Mouse (Mus musculus): ENCODE measurements around the gene Gm8947. TPM values are rescaled to one million over a fixed set of nuclear protein-coding genes. Genes with fewer than 3 reads are reported as not detected.
"Not testable (repeated sequence)": the region's sequence is repeated elsewhere in the genome, so short reads cannot be mapped to it uniquely, and the experiment has no call there.

The Gm8947 gene
- polyA plus RNA-seq, 1 experiment from 2014 or later, result not detected

- DNase-seq (ENCODE audit: low spot score), result no peak
Measured at GRCm38 (mm10) chr1:151180167-151180566, 12.0 kb upstream of the Gm8947 start.

DNA sequence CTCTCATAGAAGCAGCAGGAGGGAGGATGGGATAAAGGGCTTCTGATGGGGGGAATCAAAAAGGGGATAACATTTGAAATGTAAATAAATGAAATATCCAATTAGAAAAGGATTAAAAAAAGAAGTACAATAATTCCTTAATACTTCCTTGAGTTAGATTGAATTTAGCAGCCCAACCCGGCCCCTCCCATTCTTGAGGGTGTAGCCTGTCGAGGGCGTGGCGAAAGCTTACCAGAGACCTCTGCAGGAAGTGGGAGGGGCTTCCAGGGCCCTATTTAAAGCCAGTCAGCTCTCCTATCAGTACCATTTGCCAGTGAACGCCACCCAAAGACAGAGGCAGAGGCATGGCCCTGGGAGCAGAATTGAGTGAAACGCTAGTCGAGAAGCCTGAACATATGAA is 9.9 kb upstream of the Gm8947 start, which contains the start of gene Gm47985:
TSS of gene Gm47985 (plus strand) at position 272 of the 400 bp plus-strand sequence.
- not testable (repeated sequence) for DNase-seq (ENCODE audit: low spot score)

GRCm38 (mm10) chr1:151186186-151186585 is 6.0 kb upstream of the Gm8947 start:
- DNase-seq (ENCODE audit: low spot score), result not testable (repeated sequence)

DNA sequence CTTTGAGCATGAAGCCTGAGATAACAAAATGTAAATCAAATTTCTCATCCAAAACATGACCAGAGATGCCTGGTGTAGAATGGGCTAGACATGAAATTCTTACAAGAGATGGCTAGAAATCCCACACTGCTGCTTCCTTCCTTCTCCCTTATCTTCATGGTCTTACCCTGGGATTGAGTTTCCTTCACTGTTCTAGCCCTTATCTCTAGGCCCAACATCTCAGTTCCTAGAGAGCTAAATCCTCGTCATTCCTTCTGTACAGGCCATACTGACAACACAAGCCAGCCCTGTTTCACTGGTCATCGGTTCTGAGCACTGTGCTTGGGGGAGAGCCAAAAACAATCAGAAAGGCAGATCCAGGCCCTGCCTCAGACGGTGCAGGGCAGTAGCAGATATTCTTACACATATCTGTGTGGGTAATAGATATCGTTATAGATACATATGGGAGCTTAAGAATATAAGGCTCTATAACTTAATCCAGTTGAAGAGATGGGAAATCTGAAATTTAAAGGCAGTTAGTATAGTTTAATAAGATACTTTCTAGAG is 5.2 kb upstream of the Gm8947 start:
- not testable (repeated sequence) for DNase-seq (ENCODE audit: low spot score)

GRCm38 (mm10) chr1:151188469-151188868 is 3.7 kb upstream of the Gm8947 start:
- no peak for DNase-seq (ENCODE audit: low spot score)

GRCm38 (mm10) chr1:151192739-151193138 is 563 bp downstream of the Gm8947 start:
- DNase-seq (ENCODE audit: low spot score), result not testable (repeated sequence)

DNA sequence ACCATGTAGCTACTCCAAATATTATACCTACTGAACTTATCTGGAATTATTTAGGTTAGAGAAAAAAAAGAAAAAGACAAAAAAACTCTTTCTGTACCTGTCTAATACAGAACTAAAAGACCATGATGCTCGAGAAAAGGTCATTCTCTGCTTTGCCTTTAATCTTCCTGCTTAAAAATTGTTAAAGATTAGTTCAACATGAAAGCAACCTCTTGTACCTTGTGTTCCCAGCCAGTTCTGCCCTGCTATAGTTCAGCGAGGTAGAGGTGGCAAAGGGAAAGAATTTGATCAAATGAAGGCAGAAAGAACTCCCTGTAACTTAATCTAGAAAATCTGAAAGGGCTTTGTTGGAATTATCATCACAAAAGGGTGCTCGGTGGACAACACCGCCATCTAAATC is 3.8 kb downstream of the Gm8947 start:
- not testable (repeated sequence) for DNase-seq (ENCODE audit: low spot score)

- not testable (repeated sequence) for DNase-seq (ENCODE audit: low spot score)
Measured at GRCm38 (mm10) chr1:151196690-151197089, 4.5 kb downstream of the Gm8947 start.

DNA sequence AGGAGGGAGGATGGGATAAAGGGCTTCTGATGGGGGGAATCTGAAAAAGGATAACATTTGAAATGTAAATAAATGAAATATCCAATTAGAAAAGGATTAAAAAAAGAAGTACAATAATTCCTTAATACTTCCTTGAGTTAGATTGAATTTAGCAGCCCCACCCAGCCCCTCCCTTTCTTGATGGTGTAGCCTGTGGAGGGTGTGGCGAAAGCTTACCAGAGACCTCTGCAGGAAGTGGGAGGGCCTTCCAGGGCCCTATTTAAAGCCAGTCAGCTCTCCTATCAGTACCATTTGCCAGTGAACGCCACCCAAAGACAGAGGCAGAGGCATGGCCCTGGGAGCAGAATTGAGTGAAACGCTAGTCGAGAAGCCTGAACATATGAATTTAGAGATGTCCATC is 5.9 kb downstream of the Gm8947 start, which contains the start of gene Gm47995:
TSS of gene Gm47995 (plus strand) at position 329 of the 400 bp plus-strand sequence.
- DNase-seq (ENCODE audit: low spot score), result not testable (repeated sequence)

DNA sequence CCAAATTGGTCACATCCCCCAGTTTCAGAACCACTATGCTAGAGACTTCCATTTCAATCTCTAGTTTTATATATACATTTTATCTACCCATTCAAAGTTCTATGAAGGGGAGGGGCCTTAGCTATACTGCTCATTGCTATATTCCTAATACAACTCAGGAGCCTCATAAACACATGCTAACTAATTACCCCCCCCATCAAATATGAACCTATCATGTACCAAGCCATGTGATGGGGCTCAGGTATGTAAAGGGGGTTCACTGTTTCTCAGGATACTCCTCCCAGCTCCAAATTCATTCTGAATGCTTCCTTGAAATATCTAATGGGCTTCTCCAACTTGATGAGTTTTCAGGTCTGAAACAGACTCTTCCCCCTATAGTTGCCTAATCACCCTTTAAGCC is 8.4 kb downstream of the Gm8947 start:
- DNase-seq (ENCODE audit: low spot score), result not testable (repeated sequence)

DNA sequence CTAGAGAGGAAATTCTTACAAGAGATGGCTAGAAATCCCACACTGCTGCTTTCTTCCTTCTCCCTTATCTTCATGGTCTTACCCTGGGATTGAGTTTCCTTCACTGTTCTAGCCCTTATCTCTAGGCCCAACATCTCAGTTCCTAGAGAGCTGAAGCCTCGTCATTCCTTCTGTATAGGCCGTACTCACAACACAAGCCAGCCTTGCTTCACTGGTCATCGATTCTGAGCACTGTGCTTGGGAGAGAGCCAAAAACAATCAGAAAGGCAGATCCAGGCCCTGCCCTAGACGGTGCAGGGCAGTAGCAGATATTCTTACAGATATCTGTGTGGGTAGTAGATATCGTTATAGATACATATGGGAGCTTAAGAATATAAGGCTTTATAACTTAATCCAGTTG is 10.6 kb downstream of the Gm8947 start:
- DNase-seq (ENCODE audit: low spot score), result not testable (repeated sequence)

DNA sequence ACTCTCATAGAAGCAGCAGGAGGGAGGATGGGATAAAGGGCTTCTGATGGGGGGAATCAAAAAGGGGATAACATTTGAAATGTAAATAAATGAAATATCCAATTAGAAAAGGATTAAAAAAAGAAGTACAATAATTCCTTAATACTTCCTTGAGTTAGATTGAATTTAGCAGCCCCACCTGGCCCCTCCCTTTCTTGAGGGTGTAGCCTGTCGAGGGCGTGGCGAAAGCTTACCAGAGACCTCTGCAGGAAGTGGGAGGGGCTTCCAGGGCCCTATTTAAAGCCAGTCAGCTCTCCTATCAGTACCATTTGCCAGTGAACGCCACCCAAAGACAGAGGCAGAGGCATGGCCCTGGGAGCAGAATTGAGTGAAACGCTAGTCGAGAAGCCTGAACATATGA is 11.6 kb downstream of the Gm8947 start, which contains the start of gene 3110040M04Rik:
TSS of gene 3110040M04Rik (plus strand) at position 304 of the 400 bp plus-strand sequence.
- DNase-seq (ENCODE audit: low spot score), result not testable (repeated sequence)

- DNase-seq (ENCODE audit: low spot score), result not testable (repeated sequence)
Measured at GRCm38 (mm10) chr1:151208493-151208892, 16.3 kb downstream of the Gm8947 start.

GRCm38 (mm10) chr1:151208944-151209343 is 16.8 kb downstream of the Gm8947 start:
- DNase-seq (ENCODE audit: low spot score), result not testable (repeated sequence)

DNA sequence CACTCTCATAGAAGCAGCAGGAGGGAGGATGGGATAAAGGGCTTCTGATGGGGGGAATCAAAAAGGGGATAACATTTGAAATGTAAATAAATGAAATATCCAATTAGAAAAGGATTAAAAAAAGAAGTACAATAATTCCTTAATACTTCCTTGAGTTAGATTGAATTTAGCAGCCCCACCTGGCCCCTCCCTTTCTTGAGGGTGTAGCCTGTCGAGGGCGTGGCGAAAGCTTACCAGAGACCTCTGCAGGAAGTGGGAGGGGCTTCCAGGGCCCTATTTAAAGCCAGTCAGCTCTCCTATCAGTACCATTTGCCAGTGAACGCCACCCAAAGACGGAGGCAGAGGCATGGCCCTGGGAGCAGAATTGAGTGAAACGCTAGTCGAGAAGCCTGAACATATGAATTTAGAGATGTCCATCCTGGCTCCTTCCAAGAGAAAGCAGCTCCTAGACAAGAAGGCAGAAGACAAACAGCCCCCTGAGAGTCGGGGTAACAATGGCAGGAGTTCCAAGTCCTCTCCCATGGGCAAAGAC is 17.7 kb downstream of the Gm8947 start, which contains the start of gene Gm47996:
TSS of gene Gm47996 (plus strand) at position 308 of the 532 bp plus-strand sequence.
- not testable (repeated sequence) for DNase-seq (ENCODE audit: low spot score)

GRCm38 (mm10) chr1:151211666-151212065 is 19.5 kb downstream of the Gm8947 start:
- DNase-seq (ENCODE audit: low spot score), result not testable (repeated sequence)

GRCm38 (mm10) chr1:151214862-151215261 is 22.7 kb downstream of the Gm8947 start:
- no peak for DNase-seq (ENCODE audit: low spot score)

GRCm38 (mm10) chr1:151215985-151216384 is 23.8 kb downstream of the Gm8947 start:
- DNase-seq (ENCODE audit: low spot score), result no peak

DNA sequence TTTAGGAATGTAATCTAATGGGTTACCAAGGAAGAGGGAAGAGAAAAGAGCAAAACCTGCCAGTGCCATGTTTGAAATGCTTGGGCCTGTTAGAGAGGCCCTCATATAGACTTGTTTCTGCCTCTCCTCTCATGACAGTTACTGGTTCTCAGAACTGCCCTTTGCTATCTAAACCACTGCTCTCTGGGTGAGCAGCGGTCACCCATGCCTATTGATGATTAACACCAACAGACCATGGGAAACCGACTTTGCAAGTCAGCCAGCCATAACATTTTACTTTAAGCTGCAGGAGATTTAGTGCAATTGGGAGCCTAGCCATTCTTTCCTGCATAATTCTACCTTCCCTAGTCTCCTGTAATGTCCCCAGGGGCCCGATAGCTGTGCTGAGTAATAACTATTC is 24.2 kb downstream of the Gm8947 start:
- DNase-seq (ENCODE audit: low spot score), result no peak

GRCm38 (mm10) chr1:151219045-151219444 is 26.9 kb downstream of the Gm8947 start:
- no peak for DNase-seq (ENCODE audit: low spot score)

DNA sequence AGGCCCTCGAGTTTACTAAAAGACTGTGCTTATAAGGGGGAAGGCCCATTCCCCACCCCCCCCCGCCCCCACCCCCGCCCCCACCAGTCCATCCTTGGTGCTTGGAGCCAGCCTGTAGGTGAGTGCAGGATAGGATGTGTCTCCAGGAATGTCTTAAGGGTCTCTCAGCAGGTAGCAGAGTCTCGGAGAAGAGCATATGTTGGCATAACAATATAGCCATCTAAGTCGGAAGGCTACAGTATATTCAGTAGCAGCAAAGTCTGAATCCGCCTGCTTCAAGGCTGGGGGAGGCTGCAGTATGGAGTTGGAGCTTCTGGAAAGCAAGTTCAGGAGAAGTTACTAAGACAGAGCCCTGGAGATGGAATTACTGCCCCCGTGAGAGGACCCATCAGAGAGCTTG is 27.9 kb downstream of the Gm8947 start:
- DNase-seq (ENCODE audit: low spot score), result no peak

- no peak for DNase-seq (ENCODE audit: low spot score)
Measured at GRCm38 (mm10) chr1:151222561-151223267, 30.5 kb downstream of the Gm8947 start.

All from thymus, postnatal 0 days (tissue).